Mouse (Mus musculus) testis, adult 2 months (tissue): ENCODE results near the gene Urod.

Source experiments
- CTCF ChIP-seq: fragments of 200-500 bp; IDR thresholded peaks from 2 replicates; pipeline ENCODE4 v1.5.1; 2012; ENCODE audit warnings: low read depth, mild to moderate bottlenecking, inconsistent platforms, low read length, moderate library complexity; ENCODE audit not compliant: control insufficient read depth, insufficient read depth, insufficient replicate concordance
- POLR2A ChIP-seq: fragments of 200-500 bp; IDR thresholded peaks from 2 replicates; pipeline ENCODE4 v1.6.1; 2012; ENCODE audit warnings: low read depth, mild to moderate bottlenecking, inconsistent platforms, low read length, moderate library complexity; ENCODE audit not compliant: control insufficient read depth

GRCm38 (mm10) chr4:116985681-116986080 is 8.5 kb downstream of the Urod start:
- TF ChIP-seq POLR2A = no peak
- TF ChIP-seq CTCF = no peak
